Mouse (Mus musculus) stomach, embryonic 15.5 days (tissue): ENCODE measurements around the gene Dpep2nb. TPM values are rescaled to one million over a fixed set of nuclear protein-coding genes. Genes with fewer than 3 reads are reported as not detected.
A peak's percentile ranks its signal among the peaks of the same experiment; 100 is the strongest.
"Not testable (repeated sequence)": the region's sequence is repeated elsewhere in the genome, so short reads cannot be mapped to it uniquely, and the experiment has no call there.

ENCODE experiments used
- ATAC-seq: fragments of 200-750 bp; cut with Nextera tagmentation; 2 replicates; pipeline ENCODE4 v1.8.0; 2017; ENCODE audit warnings: low read depth, moderate number of reproducible peaks, moderate TSS enrichment; ENCODE audit not compliant: insufficient read depth, low FRiP score
- H3K27ac ChIP-seq: fragments of 300-500 bp; sonication (generic); 2 replicates; pipeline ENCODE4 v1.5.1; 2015; ENCODE audit warnings: mild to moderate bottlenecking, inconsistent platforms
- H3K27me3 ChIP-seq: fragments of 300-500 bp; sonication (generic); replicated peaks from 2 replicates; pipeline ENCODE4 v1.6.1; 2015; ENCODE audit warnings: inconsistent platforms
- H3K36me3 ChIP-seq: fragments of 300-500 bp; sonication (generic); 2 replicates; pipeline ENCODE4 v1.6.1; 2015; ENCODE audit warnings: inconsistent platforms
- H3K4me1 ChIP-seq: fragments of 300-500 bp; sonication (generic); 2 replicates; pipeline ENCODE4 v1.6.1; 2015; ENCODE audit warnings: inconsistent platforms
- H3K4me2 ChIP-seq: fragments of 300-500 bp; sonication (generic); 2 replicates; pipeline ENCODE4 v1.6.1; 2015; ENCODE audit warnings: mild to moderate bottlenecking, inconsistent platforms
- H3K4me3 ChIP-seq: fragments of 300-500 bp; sonication (generic); replicated peaks from 2 replicates; pipeline ENCODE4 v1.5.1; 2015; ENCODE audit warnings: inconsistent platforms
- H3K9ac ChIP-seq: fragments of 300-500 bp; sonication (generic); 2 replicates; pipeline ENCODE4 v1.6.1; 2015; ENCODE audit warnings: inconsistent platforms
- H3K9me3 ChIP-seq: fragments of 300-500 bp; sonication (generic); 2 replicates; pipeline ENCODE4 v1.6.1; 2016; ENCODE audit warnings: inconsistent platforms
- WGBS: fragments of 180-500 bp; shearing (Covaris S2); methylation state at CpG from one replicate; pipeline ENCODE4 v1.1.7; 2015; 5-methylcytosine and 5-hydroxymethylcytosine counted together
- polyA plus RNA-seq: library from polyadenylated mRNA; unstranded; fragments of >200 nt; fragmentation: Nextera tagmentation; extraction: Ambion mirVana; gene quantifications from 2 replicates; pipeline ENCODE4 v1.2.1, GENCODE M21; 2015

Dpep2nb gene
- polyA plus RNA-seq, 1 experiment from 2014 or later = not detected

DNA sequence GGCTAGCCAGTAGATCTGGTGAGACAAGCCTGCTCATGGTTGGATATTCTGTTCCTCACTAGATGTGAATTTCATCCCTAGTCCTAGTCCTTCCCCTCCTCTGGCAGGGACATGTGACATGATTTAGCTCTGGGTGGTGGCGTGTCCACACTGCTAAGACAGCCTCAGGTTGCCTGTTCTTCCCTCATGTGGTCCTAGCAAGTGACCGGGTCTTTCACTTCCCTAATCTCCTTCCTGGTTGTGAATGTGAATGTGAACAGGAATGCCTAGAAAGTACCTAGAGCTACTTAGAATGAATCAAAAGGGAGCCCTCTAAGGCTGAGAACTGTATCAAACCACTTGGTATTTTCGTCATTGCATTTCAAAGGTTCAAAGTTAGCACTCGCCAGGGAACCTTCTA is 33.8 kb upstream of the Dpep2nb start:
- Histone ChIP-seq H3K36me3 (0 out of 2 replicates have a peak, but pooled peaks cover 11% of the 10 kb centered on the region), H3K4me3 (no peak overlapping the region), H3K4me1 (no peaks in the 10 kb centered on the region), H3K9me3 (no peaks in the 10 kb centered on the region), H3K9ac (no peak overlapping the region), H3K4me2 (no peak overlapping the region), H3K27ac (no peak overlapping the region), H3K27me3 (no peaks in the 10 kb centered on the region)
- 80% methylated on average over 4 of the region's 4 CpGs for WGBS
- no peak for ATAC-seq

DNA sequence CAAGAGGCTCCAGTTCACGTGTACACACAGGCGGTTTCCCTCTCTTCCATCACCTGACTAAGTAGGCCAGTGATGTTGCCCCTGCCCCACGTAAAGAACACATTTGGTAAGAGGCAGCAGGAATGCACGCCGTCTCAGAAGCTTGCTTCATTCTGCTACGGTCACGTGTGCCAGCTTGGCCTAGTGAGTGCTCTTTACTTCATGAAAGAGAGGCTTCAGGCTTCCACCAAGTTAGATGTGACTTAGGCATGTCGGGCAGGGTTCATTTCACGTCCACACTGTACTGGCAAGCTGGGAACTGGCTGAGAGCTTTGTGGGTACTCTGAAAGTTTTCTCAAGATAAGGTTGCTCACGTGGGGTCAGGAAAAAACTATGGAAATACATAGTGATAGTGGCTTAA is 32.9 kb upstream of the Dpep2nb start:
- Histone ChIP-seq H3K9ac (no peak overlapping the region), H3K9me3 (no peaks in the 10 kb centered on the region), H3K27ac (no peak overlapping the region), H3K36me3 (0 out of 2 replicates have a peak, but pooled peaks cover 11% of the 10 kb centered on the region), H3K27me3 (no peaks in the 10 kb centered on the region), H3K4me2 (no peak overlapping the region), H3K4me1 (no peaks in the 10 kb centered on the region), H3K4me3 (no peak overlapping the region)
- no peak for ATAC-seq
- 87% methylated on average over 10 of the region's 10 CpGs for WGBS

DNA sequence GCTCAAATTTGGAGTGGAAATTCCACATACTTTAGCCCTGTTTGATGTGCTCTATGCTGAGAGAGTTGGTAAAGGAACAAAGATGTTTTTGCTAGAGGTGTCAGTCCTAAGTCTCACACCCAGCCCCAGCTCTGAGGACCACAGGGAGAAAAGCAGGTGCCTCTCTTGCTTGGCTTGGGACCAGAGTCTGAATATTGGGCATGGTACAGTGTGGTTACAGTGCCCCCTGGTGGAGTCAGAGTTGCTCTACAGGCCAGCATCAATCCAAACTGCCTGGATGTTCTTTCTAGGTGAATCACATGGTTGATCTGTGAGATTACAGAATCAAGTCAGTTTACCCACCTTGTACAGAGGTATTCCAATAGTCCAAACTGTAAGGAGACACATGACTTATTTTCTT is 16.7 kb upstream of the Dpep2nb start:
- Histone ChIP-seq H3K27ac (no peak overlapping the region), H3K4me1 (no peaks in the 10 kb centered on the region), H3K36me3 (peaks cover 9% of the 10 kb centered on the region; the same call in 1 of the 2 replicates), H3K27me3 (no peaks in the 10 kb centered on the region), H3K9me3 (no peaks in the 10 kb centered on the region), H3K4me2 (no peak overlapping the region), H3K9ac (no peak overlapping the region), H3K4me3 (no peak overlapping the region)
- no peak for ATAC-seq

DNA sequence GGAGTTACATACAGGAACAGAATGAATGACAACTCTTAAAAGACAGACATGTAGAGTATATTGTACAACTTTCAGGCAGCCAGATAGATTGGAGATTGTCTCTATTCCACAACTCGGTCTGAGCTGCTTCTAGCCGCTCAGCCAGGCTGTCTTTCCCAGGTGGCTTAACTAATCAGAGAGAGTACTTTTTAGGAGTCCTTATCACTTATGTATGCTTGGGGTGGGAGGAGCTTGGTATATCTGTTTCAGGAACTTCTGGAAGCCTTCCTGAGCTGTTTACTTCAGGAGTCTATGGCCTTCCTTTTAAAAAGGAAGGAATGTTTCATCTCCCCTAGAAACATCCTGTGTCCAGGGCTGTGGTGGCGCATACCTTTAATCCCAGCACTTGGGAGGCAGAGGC is 12.3 kb upstream of the Dpep2nb start:
- no peak for ATAC-seq
- no peaks in the 10 kb centered on the region for H3K27me3 ChIP-seq
- H3K36me3 ChIP-seq = 0 out of 2 replicates have a peak, but pooled peaks cover 6% of the 10 kb centered on the region
- H3K27ac ChIP-seq = no peak overlapping the region
- H3K9ac ChIP-seq = no peak overlapping the region
- H3K9me3 ChIP-seq = no peaks in the 10 kb centered on the region
- 83% methylated on average over 3 of the region's 3 CpGs for WGBS
- H3K4me1 ChIP-seq = no peaks in the 10 kb centered on the region
- H3K4me2 ChIP-seq = no peak overlapping the region
- H3K4me3 ChIP-seq = no peak overlapping the region

DNA sequence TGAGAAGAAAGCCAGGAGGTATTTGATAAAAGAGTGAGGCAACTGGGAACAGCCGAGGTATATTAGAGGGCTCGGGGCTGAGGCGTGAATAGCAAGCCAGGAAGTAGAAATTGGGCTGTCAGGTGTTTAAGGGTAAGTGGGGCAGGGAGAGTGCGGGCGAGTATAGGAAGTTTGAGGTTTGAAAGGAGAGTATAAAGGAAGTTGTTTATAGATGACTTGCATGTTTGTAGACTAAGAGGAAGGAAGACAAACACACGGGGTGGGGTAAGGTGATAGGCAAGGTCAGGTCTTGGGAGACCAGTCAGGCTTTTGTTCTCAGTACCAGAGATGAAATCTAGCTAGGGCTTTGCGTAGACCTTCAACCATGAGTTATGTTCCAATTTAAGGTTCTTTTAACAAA is 11.4 kb upstream of the Dpep2nb start:
- Histone ChIP-seq H3K4me1 (no peaks in the 10 kb centered on the region), H3K4me3 (no peak overlapping the region), H3K27ac (no peak overlapping the region), H3K9me3 (no peaks in the 10 kb centered on the region), H3K4me2 (no peak overlapping the region), H3K36me3 (0 out of 2 replicates have a peak, but pooled peaks cover 6% of the 10 kb centered on the region), H3K27me3 (no peaks in the 10 kb centered on the region), H3K9ac (no peak overlapping the region)
- WGBS = 85% methylated on average over 7 of the region's 7 CpGs
- ATAC-seq = no peak

DNA sequence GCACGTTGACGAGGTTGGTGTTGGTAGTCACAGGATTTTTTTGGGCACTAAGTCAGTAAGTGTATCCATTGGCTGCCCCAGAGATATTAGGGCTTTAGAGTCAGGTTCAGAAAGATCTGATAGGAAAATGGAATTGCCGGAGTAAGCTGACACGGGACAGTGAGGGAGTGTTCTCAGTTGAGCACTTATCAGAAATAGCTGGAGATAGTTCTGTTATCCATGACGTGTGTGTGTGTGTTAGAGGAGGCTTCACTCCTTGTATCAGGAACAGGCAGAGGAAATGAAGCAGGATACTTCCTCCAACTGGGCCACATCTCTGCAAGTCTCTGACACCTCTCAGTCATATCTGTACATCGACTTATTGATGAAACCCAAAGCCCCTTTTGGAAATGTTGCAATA is 10.5 kb upstream of the Dpep2nb start:
- WGBS = 88% methylated on average over 6 of the region's 6 CpGs
- no peak overlapping the region for H3K4me2 ChIP-seq
- no peak overlapping the region for H3K4me3 ChIP-seq
- H3K27me3 ChIP-seq = no peaks in the 10 kb centered on the region
- no peaks in the 10 kb centered on the region for H3K9me3 ChIP-seq
- no peak overlapping the region for H3K9ac ChIP-seq
- H3K27ac ChIP-seq = no peak overlapping the region
- H3K36me3 ChIP-seq = 0 out of 2 replicates have a peak, but pooled peaks cover 6% of the 10 kb centered on the region
- ATAC-seq = no peak
- H3K4me1 ChIP-seq = no peaks in the 10 kb centered on the region

DNA sequence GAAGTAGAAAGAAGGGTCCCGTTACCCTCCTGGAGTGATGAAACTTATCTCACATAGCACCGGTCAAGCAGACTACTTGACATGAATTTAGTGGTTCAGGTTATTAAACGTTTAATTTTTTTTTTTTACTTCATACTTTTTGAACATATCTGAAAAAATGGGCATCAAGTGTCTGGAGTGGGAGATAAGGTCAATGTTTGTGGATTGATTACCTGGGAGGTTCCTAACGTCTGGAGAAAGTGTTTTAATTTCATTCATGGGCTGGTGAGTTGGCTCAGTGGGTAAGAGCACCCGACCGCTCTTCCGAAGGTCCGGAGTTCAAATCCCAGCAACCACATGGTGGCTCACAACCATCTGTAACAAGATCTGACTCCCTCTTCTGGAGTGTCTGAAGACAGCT is 6.4 kb upstream of the Dpep2nb start:
- WGBS = 74% methylated on average over 8 of the region's 8 CpGs
- ATAC-seq, H3K27ac ChIP-seq, H3K9me3 ChIP-seq, H3K9ac ChIP-seq, H3K27me3 ChIP-seq, H3K36me3 ChIP-seq: not testable (repeated sequence)
- H3K4me3 ChIP-seq = peak overlapping the region; percentile 79
- peak overlapping the region; percentile 96 for H3K4me2 ChIP-seq
- H3K4me1 ChIP-seq = peaks cover 12% of the 10 kb centered on the region; the same call in 1 of the 2 replicates

DNA sequence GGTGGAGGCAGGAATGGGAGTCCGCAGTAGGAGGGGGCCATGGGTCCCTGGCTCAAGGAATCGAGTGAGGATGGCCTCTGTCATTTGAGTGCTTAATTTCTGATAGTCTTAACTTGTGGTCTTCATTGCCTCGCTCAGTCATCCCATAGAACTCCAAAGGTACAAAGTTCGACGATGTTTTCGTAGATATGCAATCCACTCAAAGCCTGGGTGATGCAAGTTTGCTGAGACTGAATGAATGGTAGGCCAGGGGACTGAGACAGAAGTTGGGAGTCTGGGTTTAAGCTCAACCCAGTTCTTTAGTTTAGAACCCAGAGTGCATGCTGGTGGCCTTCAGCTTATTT is 5.8 kb upstream of the Dpep2nb start, which contains the start of gene Ddx28:
Ddx28 (minus strand) TSS at position 240 of the 344 bp plus-strand sequence.
- Histone ChIP-seq H3K4me1 (peaks cover 12% of the 10 kb centered on the region; the same call in 1 of the 2 replicates), H3K27ac (peak within 1 kb of the TSS; percentile 52), H3K4me2 (peak within 1 kb of the TSS; percentile 96), H3K27me3 (no peaks in the 10 kb centered on the region), H3K9ac (peak within 1 kb of the TSS; percentile 66), H3K36me3 (0 out of 2 replicates have a peak, but pooled peaks cover 2% of the 10 kb centered on the region), H3K9me3 (no peaks in the 10 kb centered on the region), H3K4me3 (peak within 1 kb of the TSS; percentile 79)
- WGBS = 3% methylated on average over 6 of the region's 6 CpGs
- no peak for ATAC-seq

DNA sequence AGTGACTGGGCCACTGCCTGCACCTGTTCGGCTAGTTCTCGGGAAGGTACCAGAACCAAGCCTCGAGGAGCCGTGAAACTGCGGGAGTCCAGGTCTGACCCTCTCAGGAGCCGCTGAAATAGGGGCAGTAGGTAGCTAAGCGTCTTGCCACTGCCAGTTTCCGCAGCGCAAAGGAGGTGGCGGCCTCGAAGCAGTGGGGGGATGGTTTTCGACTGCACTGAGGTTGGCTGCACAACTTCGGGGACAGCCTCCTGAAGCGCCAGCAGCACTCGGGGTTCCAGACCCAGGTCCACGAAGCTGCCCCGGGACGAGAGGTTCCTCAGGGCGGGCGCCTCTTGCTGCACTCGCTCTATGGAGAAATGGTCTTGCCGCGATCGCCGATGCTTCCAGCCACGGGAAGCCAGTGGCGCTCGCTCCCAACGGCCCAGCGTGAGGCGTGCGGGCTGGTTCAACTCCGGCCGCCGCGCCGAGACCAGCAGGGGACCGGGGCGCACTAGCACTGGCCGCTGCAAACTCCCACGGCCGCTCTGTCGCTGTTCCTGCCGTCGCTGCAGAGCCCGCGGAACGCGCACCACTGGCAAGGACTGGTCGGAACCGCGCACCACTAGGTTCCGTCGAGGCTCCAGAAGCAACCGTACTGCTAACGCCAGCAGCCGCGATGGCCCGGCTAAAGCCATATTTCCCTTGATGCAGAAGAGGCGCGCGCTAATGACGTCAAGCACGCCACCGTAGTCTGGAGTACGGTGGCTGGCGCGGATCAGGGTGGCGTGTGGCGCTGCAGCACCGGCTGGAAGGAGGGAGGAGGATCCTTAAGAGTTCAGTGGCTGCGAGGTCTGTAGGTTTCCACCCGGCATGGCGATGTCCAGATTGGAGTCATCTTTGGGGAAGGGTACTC is 5.2 kb upstream of the Dpep2nb start:
- Histone ChIP-seq H3K9me3 (no peaks in the 10 kb centered on the region), H3K4me3 (peak overlapping the region; percentile 79), H3K4me1 (peaks cover 12% of the 10 kb centered on the region; the same call in 1 of the 2 replicates), H3K27ac (peak overlapping the region; percentile 52), H3K4me2 (peak overlapping the region; percentile 96), H3K27me3 (no peaks in the 10 kb centered on the region), H3K9ac (peak overlapping the region; percentile 66), H3K36me3 (no peaks in the 10 kb centered on the region)
- WGBS = 1% methylated on average over 74 of the region's 74 CpGs
- peak; percentile 94 for ATAC-seq

DNA sequence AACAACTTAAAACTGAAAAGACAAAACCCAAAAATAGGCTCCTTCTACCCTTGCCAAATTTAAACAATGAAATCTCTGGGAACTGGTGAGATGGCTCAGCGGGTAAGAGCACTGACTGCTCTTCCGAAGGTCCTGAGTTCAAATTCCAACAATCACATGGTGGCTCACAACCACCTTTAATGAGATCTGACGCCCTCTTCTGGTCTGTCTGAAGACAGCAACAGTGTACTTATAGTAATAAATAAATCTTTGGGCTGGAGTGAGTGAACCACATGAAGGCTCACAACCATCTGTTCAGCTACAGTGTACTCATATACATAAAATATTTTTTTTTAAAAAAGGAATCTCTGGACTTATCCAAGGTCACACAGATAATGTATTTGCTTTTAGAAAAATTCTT is 2.1 kb upstream of the Dpep2nb start:
- not testable (repeated sequence) for H3K9ac ChIP-seq, ATAC-seq, H3K4me3 ChIP-seq, H3K9me3 ChIP-seq, H3K4me2 ChIP-seq, H3K36me3 ChIP-seq, H3K27me3 ChIP-seq, H3K27ac ChIP-seq
- WGBS = 71% methylated on average over 3 of the region's 3 CpGs
- peaks cover 12% of the 10 kb centered on the region; the same call in 1 of the 2 replicates for H3K4me1 ChIP-seq

DNA sequence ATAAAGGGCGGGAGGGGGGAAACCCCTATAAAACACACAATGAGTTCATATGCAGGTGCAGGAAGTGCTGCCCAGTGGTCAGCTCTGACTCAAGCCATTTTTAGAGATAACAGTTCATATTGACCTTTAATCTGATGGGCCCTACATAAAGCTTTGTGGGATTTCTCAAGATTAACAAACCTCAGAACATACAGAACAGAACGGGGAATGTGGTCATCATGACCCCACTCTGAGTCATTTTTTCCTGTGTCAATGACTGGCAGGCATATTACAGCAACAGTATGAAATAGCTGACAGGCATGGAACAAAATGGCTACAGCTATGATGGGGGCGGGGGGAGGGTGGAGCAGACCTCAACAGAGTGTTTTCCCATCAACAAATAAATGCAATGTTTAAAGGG is 1.4 kb upstream of the Dpep2nb start:
- Histone ChIP-seq H3K36me3 (no peaks in the 10 kb centered on the region), H3K27me3 (no peaks in the 10 kb centered on the region), H3K4me1 (peaks cover 12% of the 10 kb centered on the region; the same call in 1 of the 2 replicates), H3K4me3 (no peak overlapping the region), H3K4me2 (no peak overlapping the region), H3K27ac (no peak overlapping the region), H3K9ac (no peak overlapping the region), H3K9me3 (no peaks in the 10 kb centered on the region)
- ATAC-seq = no peak
- 78% methylated on average over 3 of the region's 3 CpGs for WGBS

DNA sequence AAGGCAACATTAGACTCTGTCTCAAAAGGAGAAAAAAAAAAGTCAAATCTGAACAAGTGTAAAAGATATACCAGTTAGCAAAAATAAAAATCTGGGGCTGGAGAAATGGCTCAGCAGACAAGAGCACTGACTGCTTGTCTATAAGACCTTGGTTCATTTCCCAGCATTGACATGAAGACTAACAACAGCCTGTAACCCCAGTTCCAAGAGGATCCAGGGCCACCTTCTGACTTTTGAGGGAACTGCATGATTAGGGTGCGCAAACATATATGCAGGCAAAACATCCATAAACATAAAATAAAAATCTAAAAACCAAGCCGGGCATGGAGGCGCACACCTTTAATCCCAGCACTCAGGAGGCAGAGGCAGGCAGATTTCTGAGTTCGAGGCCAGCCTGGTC is 638 bp upstream of the Dpep2nb start:
- Histone ChIP-seq H3K4me3 (no peak overlapping the region), H3K9me3 (no peaks in the 10 kb centered on the region), H3K4me2 (no peak overlapping the region), H3K9ac (no peak overlapping the region), H3K27me3 (no peaks in the 10 kb centered on the region), H3K4me1 (peaks cover 12% of the 10 kb centered on the region; the same call in 1 of the 2 replicates), H3K36me3 (no peaks in the 10 kb centered on the region), H3K27ac (no peak overlapping the region)
- ATAC-seq = no peak
- 84% methylated on average over 4 of the region's 4 CpGs for WGBS
